Mouse (Mus musculus) spleen, adult 12 weeks (tissue): ENCODE data around the gene Enpep.

Source experiments
- DNase-seq: peaks from one replicate; pipeline ENCODE4 v3.0.0; 2022; ENCODE audit warnings: low spot score

Enpep gene

GRCm38 (mm10) chr3:129332586-129332985, at the start of gene Enpep:
Gene Enpep (minus strand): TSS chr3:129332720.
- no peak for DNase-seq

- no peak for DNase-seq
Observed at GRCm38 (mm10) chr3:129379109-129379508, 46.6 kb upstream of the Enpep start.

DNA sequence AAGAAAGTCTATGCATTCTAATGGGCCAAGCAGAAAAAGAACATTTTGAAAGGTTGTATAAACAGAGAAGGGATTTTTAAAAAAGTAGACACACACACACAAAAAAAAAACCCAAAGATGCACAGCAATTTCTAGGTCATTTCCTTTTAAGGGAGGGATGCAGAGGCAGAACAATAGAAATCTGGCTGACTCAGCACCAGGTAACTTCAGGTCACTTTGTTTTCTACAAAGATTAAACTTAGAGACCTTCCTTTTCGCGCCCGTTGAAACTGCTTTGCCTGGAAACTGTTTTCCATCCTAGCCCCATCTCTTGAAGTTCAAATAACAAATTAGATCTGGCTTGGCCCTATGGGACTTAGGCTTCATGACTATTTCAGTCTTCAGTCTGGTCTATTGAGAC, 42.6 kb upstream of the Enpep start:
- no peak for DNase-seq

DNA sequence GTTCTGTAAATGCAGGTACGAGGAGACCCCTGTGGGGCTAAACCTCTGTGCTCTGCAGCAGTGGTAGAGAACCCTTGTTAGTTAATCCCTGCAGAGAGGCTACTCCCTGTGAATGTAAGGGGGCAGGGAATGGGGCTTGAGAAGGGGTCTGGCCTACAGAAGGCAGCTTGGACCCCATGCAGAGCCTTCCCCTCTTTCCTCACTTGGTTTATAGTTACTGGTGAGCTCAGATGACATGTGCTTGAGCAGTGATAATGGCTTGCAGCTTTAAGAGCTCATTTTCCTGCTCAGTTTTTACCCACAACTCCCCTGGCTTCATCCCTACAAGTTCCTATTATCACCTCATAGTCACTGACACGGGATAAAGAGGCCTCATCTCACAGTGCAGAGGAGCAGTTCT, 40.6 kb upstream of the Enpep start:
- no peak for DNase-seq

GRCm38 (mm10) chr3:129369491-129369890, 37.0 kb upstream of the Enpep start:
- no peak for DNase-seq

DNA sequence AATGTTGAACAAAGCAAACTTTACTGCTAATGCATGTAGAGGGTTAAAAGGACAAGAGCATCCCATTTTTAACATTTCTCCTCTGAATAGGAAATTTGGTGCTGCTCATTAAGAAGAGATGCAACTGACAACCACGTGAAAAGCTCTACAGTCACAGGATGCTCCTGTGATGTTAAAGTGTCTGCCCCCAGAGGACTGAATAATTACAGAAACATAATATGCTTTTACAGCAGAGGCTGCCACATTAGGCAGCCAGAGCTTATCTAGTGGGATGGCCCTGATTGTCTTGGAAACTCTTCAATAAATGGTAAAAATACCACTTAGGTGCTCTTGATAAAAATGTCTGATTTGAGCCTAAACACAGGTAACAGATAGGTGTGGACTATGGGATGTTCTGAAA, 33.4 kb upstream of the Enpep start:
- no peak for DNase-seq

GRCm38 (mm10) chr3:129364818-129365390, 32.4 kb upstream of the Enpep start:
- DNase-seq = no peak

GRCm38 (mm10) chr3:129363426-129363825, 30.9 kb upstream of the Enpep start:
- DNase-seq = no peak

GRCm38 (mm10) chr3:129358115-129358514, 25.6 kb upstream of the Enpep start:
- no peak for DNase-seq

DNA sequence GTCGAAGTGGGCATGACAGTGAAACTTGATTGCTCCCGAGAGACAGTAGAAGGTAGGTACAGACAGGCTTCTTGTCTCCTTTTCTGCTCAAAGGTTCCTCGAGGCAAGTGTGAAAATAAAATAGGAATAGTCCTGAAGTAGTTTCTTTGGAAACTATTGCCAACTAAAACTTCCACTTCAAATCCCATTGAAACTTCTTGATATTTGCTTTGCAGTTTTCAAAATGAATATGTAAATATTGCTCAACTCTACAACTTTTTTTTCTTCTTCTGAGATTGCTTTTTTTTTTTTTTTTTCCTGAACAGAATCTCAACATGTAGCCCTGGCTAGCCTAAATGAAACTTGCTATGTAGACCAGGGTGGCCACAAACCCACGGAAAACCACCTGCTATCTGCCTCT, 21.4 kb upstream of the Enpep start:
- no peak for DNase-seq

- no peak for DNase-seq
Observed at GRCm38 (mm10) chr3:129351320-129351877, 18.9 kb upstream of the Enpep start.

- DNase-seq = no peak
Observed at GRCm38 (mm10) chr3:129347277-129347676, 14.8 kb upstream of the Enpep start.

- DNase-seq = no peak
Observed at GRCm38 (mm10) chr3:129342767-129343166, 10.2 kb upstream of the Enpep start.

DNA sequence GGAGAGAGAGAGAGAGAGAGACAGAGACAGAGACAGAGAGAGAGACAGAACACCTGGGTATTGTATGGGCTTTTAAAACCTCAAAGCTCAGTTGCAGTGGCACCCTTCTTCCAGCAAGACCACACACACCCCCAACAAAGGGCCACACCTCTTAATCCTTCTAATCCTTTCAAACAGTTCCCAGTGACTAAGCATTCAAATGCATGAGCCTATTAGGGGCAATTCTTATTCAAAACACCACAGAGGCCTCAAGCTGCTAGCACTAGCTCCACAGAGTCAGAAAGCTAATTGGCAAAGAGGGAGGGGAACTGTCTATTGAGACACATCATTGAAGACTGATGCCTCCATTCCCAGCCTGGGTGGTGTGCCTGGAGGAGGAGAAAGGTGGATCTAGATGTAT, 8.5 kb upstream of the Enpep start:
- DNase-seq = no peak

DNA sequence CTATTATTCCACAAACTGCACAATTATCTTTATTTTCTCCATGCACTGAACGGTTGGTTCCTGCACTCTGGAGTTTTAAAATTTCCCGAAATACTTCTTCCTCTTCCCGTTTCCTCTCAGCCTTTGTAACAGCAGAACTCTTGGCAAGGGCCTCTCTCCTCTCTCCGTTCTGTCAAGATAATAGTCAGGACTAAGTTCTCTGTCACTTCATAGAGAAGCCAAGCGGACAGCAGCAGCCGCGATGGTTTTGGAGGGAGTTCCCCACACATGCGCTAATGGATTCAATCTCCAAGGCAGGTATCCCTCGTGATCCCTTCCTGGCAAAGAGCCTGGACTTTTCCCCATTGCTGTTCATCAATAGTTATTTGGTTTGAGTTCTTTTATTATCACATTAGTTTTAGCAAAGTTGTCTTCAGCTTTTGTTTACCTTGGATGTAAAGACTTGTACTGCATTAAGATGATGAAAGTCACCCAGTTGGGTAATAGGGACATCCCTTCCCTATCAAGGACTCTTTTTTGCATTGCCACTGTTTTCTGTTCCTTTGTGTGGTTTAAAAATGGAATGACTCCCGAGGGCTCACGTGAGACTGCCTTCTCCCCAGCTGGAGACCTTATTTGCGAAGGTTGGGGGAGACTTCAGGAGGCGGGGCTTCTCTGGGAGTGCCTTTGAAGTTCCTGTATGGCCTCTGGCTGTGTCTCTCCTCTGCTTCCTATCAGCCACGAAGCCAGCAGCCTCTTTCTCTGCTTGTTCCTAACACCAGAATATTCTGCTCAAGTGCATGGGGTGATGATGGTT, 6.0 kb upstream of the Enpep start:
- no peak for DNase-seq

GRCm38 (mm10) chr3:129332142-129332541, 378 bp downstream of the Enpep start:
- DNase-seq = no peak

- no peak for DNase-seq
Observed at GRCm38 (mm10) chr3:129331427-129331826, 1.1 kb downstream of the Enpep start.

DNA sequence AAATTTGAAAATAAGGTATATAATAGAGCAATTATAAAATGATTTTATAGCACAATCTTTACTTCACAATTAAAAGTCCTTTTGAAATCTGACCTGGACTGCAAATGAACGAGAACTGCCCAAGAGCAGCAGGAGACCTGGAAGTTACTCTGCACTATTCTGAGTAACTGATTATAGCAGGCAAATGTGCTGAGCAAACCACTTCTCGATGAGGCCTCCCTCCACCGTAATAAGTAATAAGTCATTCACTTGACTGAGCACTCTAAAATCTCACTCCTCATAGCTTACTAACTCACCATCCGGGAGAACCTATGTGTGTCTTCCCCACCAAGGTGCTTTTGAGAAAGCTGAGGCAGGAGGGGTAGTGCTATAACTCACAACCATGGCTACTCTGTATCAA, 4.5 kb downstream of the Enpep start:
- DNase-seq = no peak

DNA sequence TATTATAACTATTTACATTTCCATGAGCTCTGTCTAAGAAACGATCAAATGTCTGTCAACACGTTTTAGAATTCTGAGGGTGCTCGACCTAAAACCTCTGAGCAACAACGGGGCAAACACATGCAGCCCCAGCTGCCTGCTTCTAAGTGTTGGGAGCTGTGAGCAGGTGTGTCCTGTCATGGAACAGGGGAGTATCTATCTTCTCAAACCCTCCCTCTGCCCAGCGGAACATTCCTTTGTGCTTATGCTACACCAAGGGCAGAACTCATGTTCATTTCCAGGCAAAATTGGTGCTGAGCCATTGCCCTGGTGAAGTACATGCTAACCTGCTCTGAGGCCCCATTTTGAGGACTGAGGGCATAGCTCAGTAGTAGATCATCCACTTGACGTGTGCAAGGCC, 10.9 kb downstream of the Enpep start:
- no peak for DNase-seq

DNA sequence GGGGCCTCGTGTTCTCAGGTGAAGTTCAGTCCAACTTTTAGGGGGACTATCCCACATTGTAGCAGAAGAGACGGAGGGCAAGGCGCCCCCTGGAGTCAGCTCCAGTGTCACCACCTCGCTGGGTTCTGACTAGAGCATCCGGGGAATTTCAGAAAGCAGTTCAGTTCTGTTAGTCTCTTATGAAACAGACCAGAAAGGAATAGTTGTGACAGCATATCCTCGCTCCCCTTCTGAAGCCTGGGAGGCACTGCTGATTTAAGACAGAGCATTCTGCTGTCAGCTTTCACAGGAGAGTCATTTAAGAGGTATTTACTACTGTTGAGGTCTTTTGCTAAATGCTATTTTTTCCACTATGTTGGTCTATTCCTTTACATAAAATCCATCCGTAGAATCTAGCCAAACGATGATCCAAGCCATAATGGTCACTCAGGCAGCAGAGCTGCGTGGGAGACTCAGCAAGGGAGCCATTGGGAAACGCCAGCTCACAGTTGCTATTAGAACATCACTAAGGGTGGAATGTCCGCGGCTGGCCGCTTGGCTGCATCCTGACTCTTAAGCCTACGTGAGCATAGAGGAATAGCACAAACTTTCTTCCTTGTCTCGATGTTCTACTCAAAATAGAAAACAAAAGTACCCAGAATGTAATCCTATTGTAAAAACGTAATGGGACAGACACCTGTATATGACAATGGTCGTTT, 15.3 kb downstream of the Enpep start:
- DNase-seq = no peak

- no peak for DNase-seq
Observed at GRCm38 (mm10) chr3:129313671-129314415, 18.7 kb downstream of the Enpep start.

GRCm38 (mm10) chr3:129313221-129313620, 19.3 kb downstream of the Enpep start:
- no peak for DNase-seq
